Mouse (Mus musculus): Measurements from ENCODE around the gene Ces1g.

Ces1g gene

GRCm38 (mm10) chr8:93337207-93337606, at the start of gene Ces1g:
Gene Ces1g (minus strand): TSS chr8:93337308.
- no peak for DNase-seq (ENCODE audit: low read depth)

GRCm38 (mm10) chr8:93379625-93380024, 42.5 kb upstream of the Ces1g start, which contains the start of gene Ces1h:
Gene Ces1h (minus strand): TSS chr8:93379725.
- no peak for DNase-seq (ENCODE audit: low read depth)

GRCm38 (mm10) chr8:93369481-93369880, 32.4 kb upstream of the Ces1g start:
- DNase-seq (ENCODE audit: low read depth): no peak

- DNase-seq (ENCODE audit: low read depth): peak; percentile 29
These were observed 23.0 kb upstream of the Ces1g start for GRCm38 (mm10) chr8:93360113-93360512.

- no peak for DNase-seq (ENCODE audit: low read depth)
These were observed 2.4 kb upstream of the Ces1g start for GRCm38 (mm10) chr8:93339531-93339930.

- DNase-seq (ENCODE audit: low read depth): peak; percentile 59
These were observed 4.4 kb downstream of the Ces1g start for GRCm38 (mm10) chr8:93332703-93333102.

- DNase-seq (ENCODE audit: low read depth): no peak
These were observed 6.0 kb downstream of the Ces1g start for GRCm38 (mm10) chr8:93331151-93331550.

- DNase-seq (ENCODE audit: low read depth): no peak
These were observed 12.0 kb downstream of the Ces1g start for GRCm38 (mm10) chr8:93325123-93325522.

- DNase-seq (ENCODE audit: low read depth): peak; percentile 14
These were observed 20.1 kb downstream of the Ces1g start for GRCm38 (mm10) chr8:93317031-93317430.

GRCm38 (mm10) chr8:93315557-93315956, 21.6 kb downstream of the Ces1g start:
- DNase-seq (ENCODE audit: low read depth): no peak

- DNase-seq (ENCODE audit: low read depth): no peak
These were observed 53.2 kb downstream of the Ces1g start for GRCm38 (mm10) chr8:93283896-93284295.

- no peak for DNase-seq (ENCODE audit: low read depth)
These were observed 54.8 kb downstream of the Ces1g start for GRCm38 (mm10) chr8:93282349-93282748.

- DNase-seq (ENCODE audit: low read depth): no peak
These were observed 57.6 kb downstream of the Ces1g start, which contains the start of gene Ces1f for GRCm38 (mm10) chr8:93279556-93279955. Gene Ces1f (minus strand): TSS chr8:93279747.

- DNase-seq (ENCODE audit: low read depth): no peak
These were observed 58.8 kb downstream of the Ces1g start for GRCm38 (mm10) chr8:93278176-93278805.

- DNase-seq (ENCODE audit: low read depth): no peak
These were observed 62.5 kb downstream of the Ces1g start for GRCm38 (mm10) chr8:93274609-93275008.

GRCm38 (mm10) chr8:93273321-93273720, 63.8 kb downstream of the Ces1g start:
- DNase-seq (ENCODE audit: low read depth): peak; percentile 30

- DNase-seq (ENCODE audit: low read depth): peak; percentile 42
These were observed 64.4 kb downstream of the Ces1g start for GRCm38 (mm10) chr8:93272686-93273085.

- DNase-seq (ENCODE audit: low read depth): no peak
These were observed 75.7 kb downstream of the Ces1g start for GRCm38 (mm10) chr8:93261436-93261835.

- DNase-seq (ENCODE audit: low read depth): no peak
These were observed 84.6 kb downstream of the Ces1g start for GRCm38 (mm10) chr8:93252400-93252925.

Data from NIH3T3 (cell line).